Mouse (Mus musculus) limb, embryonic 13.5 days (tissue): ENCODE data around the gene Kcne3. TPM values are rescaled to one million over a fixed set of nuclear protein-coding genes. Genes with fewer than 3 reads are reported as not detected.

Experiments
- ATAC-seq: fragments of 200-750 bp; cut with Nextera tagmentation; 2 replicates; pipeline ENCODE4 v1.8.0; 2017; ENCODE audit warnings: low read depth, moderate number of reproducible peaks, moderate TSS enrichment; ENCODE audit not compliant: low FRiP score
- H3K27ac ChIP-seq: fragments of 300-500 bp; sonication (generic); 2 replicates; pipeline ENCODE4 v1.5.1; 2015; ENCODE audit warnings: inconsistent platforms, mild to moderate bottlenecking, moderate library complexity
- H3K27me3 ChIP-seq: fragments of 300-500 bp; sonication (generic); 2 replicates; pipeline ENCODE4 v1.6.1; 2015; ENCODE audit warnings: mild to moderate bottlenecking, inconsistent platforms
- H3K36me3 ChIP-seq: fragments of 300-500 bp; sonication (generic); 2 replicates; pipeline ENCODE4 v1.6.1; 2015; ENCODE audit warnings: inconsistent platforms, mild to moderate bottlenecking, moderate library complexity
- H3K4me1 ChIP-seq: fragments of 300-500 bp; sonication (generic); 2 replicates; pipeline ENCODE4 v1.6.1; 2015; ENCODE audit warnings: inconsistent platforms
- H3K4me2 ChIP-seq: fragments of 300-500 bp; sonication (generic); replicated peaks from 2 replicates; pipeline ENCODE4 v1.6.1; 2015; ENCODE audit warnings: inconsistent platforms, mild to moderate bottlenecking, moderate library complexity
- H3K4me3 ChIP-seq: fragments of 300-500 bp; sonication (generic); 2 replicates; pipeline ENCODE4 v1.5.1; 2015; ENCODE audit warnings: moderate library complexity, mild to moderate bottlenecking, inconsistent platforms
- H3K9ac ChIP-seq: fragments of 300-500 bp; sonication (generic); 2 replicates; pipeline ENCODE4 v1.6.1; 2015; ENCODE audit warnings: mild to moderate bottlenecking, inconsistent platforms
- H3K9me3 ChIP-seq: fragments of 300-500 bp; sonication (generic); 2 replicates; pipeline ENCODE4 v1.6.1; 2016; ENCODE audit warnings: inconsistent platforms
- WGBS: fragments of 180-500 bp; shearing (Covaris S2); methylation state at CpG from one replicate; pipeline ENCODE4 v1.1.7; 2015; 5-methylcytosine and 5-hydroxymethylcytosine counted together
- polyA plus RNA-seq: library from polyadenylated mRNA; unstranded; fragments of >200 nt; fragmentation: Nextera tagmentation; extraction: Ambion mirVana; gene quantifications from 2 replicates; pipeline ENCODE4 v1.2.1, GENCODE M21; 2015

Kcne3 gene
- polyA plus RNA-seq, 1 experiment from 2014 or later = 16.0 TPM

- ATAC-seq = peak; percentile 97
- no peaks in the 10 kb centered on the region for H3K27me3 ChIP-seq
- peak within 1 kb of the TSS; percentile 84 for H3K9ac ChIP-seq
- H3K9me3 ChIP-seq = no peaks in the 10 kb centered on the region
- peaks cover 11% of the 10 kb centered on the region for H3K4me1 ChIP-seq
- peak within 1 kb of the TSS; percentile 77 for H3K4me3 ChIP-seq
- H3K4me2 ChIP-seq = peak within 1 kb of the TSS; percentile 90
- no peaks in the 10 kb centered on the region for H3K36me3 ChIP-seq
- WGBS = under 1% methylated on average over 64 of the region's 72 CpGs
- H3K27ac ChIP-seq = peak within 1 kb of the TSS; percentile 72
Measured at GRCm38 (mm10) chr7:100227158-100227875, 51.0 kb downstream of the Kcne3 start, which contains the start of gene Pgm2l1. Pgm2l1 (plus strand) TSS chr7:100227394.

- H3K9me3 ChIP-seq = no peaks in the 10 kb centered on the region
- H3K36me3 ChIP-seq = no peaks in the 10 kb centered on the region
- H3K4me3 ChIP-seq = peak overlapping the region; percentile 77
- peak overlapping the region; percentile 72 for H3K27ac ChIP-seq
- H3K4me1 ChIP-seq = peaks cover 11% of the 10 kb centered on the region
- ATAC-seq = peak; percentile 51
- H3K4me2 ChIP-seq = peak overlapping the region; percentile 90
- 1% methylated on average over 23 of the region's 23 CpGs for WGBS
- no peaks in the 10 kb centered on the region for H3K27me3 ChIP-seq
- peak overlapping the region; percentile 84 for H3K9ac ChIP-seq
Measured at GRCm38 (mm10) chr7:100227896-100228525, 51.7 kb downstream of the Kcne3 start.

GRCm38 (mm10) chr7:100228957-100229356, 52.7 kb downstream of the Kcne3 start:
- Histone ChIP-seq H3K27me3 (no peaks in the 10 kb centered on the region), H3K9me3 (no peaks in the 10 kb centered on the region), H3K9ac (no peak overlapping the region), H3K4me3 (peak overlapping the region; percentile 77; the same call in 1 of the 2 replicates), H3K4me2 (peak overlapping the region; percentile 90), H3K4me1 (peaks cover 11% of the 10 kb centered on the region), H3K27ac (no peak overlapping the region), H3K36me3 (0 out of 2 replicates have a peak, but pooled peaks cover 2% of the 10 kb centered on the region)
- no peak for ATAC-seq
- 72% methylated on average over 3 of the region's 3 CpGs for WGBS

- Histone ChIP-seq H3K9ac (no peak overlapping the region), H3K9me3 (no peaks in the 10 kb centered on the region), H3K4me1 (peaks cover 11% of the 10 kb centered on the region), H3K4me2 (no peak overlapping the region), H3K36me3 (0 out of 2 replicates have a peak, but pooled peaks cover 3% of the 10 kb centered on the region), H3K27me3 (no peaks in the 10 kb centered on the region), H3K27ac (no peak overlapping the region), H3K4me3 (no peak overlapping the region)
- no peak for ATAC-seq
- WGBS = 90% methylated on average over 1 of the region's 1 CpGs
Measured at GRCm38 (mm10) chr7:100230646-100231045, 54.3 kb downstream of the Kcne3 start.

GRCm38 (mm10) chr7:100231661-100232060, 55.4 kb downstream of the Kcne3 start:
- whole genome bisulfite sequencing = 26% methylated on average over 1 of the region's 1 CpGs

GRCm38 (mm10) chr7:100233681-100234080, 57.4 kb downstream of the Kcne3 start:
- Histone ChIP-seq H3K9ac (no peak overlapping the region), H3K27ac (no peak overlapping the region), H3K36me3 (0 out of 2 replicates have a peak, but pooled peaks cover 3% of the 10 kb centered on the region), H3K4me3 (no peak overlapping the region), H3K9me3 (no peaks in the 10 kb centered on the region), H3K27me3 (no peaks in the 10 kb centered on the region), H3K4me2 (no peak overlapping the region), H3K4me1 (peaks cover 4% of the 10 kb centered on the region)
- no peak for ATAC-seq

More at GRCm38 (mm10) chr7:100231661-100232060, 55.4 kb downstream of the Kcne3 start:
- H3K27ac ChIP-seq = no peak overlapping the region
- H3K4me2 ChIP-seq = no peak overlapping the region
- peaks cover 11% of the 10 kb centered on the region for H3K4me1 ChIP-seq
- H3K9me3 ChIP-seq = no peaks in the 10 kb centered on the region
- ATAC-seq = no peak
- 0 out of 2 replicates have a peak, but pooled peaks cover 3% of the 10 kb centered on the region for H3K36me3 ChIP-seq
- no peaks in the 10 kb centered on the region for H3K27me3 ChIP-seq
- no peak overlapping the region for H3K4me3 ChIP-seq
- H3K9ac ChIP-seq = no peak overlapping the region

Other genes with a start within 250 kb of the Kcne3 start
- 6.4 and 6.6 TPM in 2 replicates for gene Rnf169, start 196.1 kb upstream of the Kcne3 start, polyA plus RNA-seq
- 2.6 and 3.0 TPM in 2 replicates for gene Chrdl2, start 170.3 kb upstream of the Kcne3 start, polyA plus RNA-seq
- 74.0 and 75.5 TPM in 2 replicates for gene Pold3, start 54.9 kb upstream of the Kcne3 start, polyA plus RNA-seq
- gene Lipt2, start 17.2 kb upstream of the Kcne3 start, polyA plus RNA-seq = 24.8 and 28.8 TPM in 2 replicates
- 4.3 and 5.5 TPM in 2 replicates for gene Pgm2l1, start 50.9 kb downstream of the Kcne3 start, polyA plus RNA-seq
- 17.4 TPM in 2 replicates for gene P4ha3, start 109.0 kb downstream of the Kcne3 start, polyA plus RNA-seq
- gene C2cd3, start 195.7 kb downstream of the Kcne3 start, polyA plus RNA-seq = 24.0 and 28.0 TPM in 2 replicates
- 50.8 and 53.6 TPM in 2 replicates for gene Ppme1, start 195.8 kb downstream of the Kcne3 start, polyA plus RNA-seq